10 mouse cellular contexts compared by ENCODE assay signal in genomic region chr16:96996854-96997253, GRCm38 (mm10).
DNase-seq lines count a peak whose midpoint lies in the region; ATAC-seq and TF ChIP-seq lines count a peak whose summit lies in the region.
"Had no signal": no experiment of that assay in that cellular context is flagged by ENCODE, and none has a peak within 500 bp of the region (broad histone marks: within the 10 kb centered on the region; RNA-seq: fewer than 3 reads in every experiment).

No protein-coding gene starts in this region.

- no peak overlapping the region for H3K27ac ChIP-seq in liver, adult 2 months (replicated peaks; ENCODE audit: insufficient read depth, low read depth, low read length)
- H3K27ac ChIP-seq in liver, postnatal 0 days (ENCODE audit: low read depth) = no peak overlapping the region
- H3K27ac ChIP-seq in heart, postnatal 0 days (ENCODE audit: low read depth) = no peak overlapping the region
- H3K27ac ChIP-seq: liver, embryonic 13.5 days had no signal

- peaks cover 2% of the 10 kb centered on the region; the same call in 1 of the 2 replicates for H3K4me1 ChIP-seq in liver, adult 2 months (ENCODE audit: control insufficient read depth, insufficient read depth, low read length)
- H3K4me1 ChIP-seq in liver, postnatal 0 days (ENCODE audit: insufficient read depth) = no peaks in the 10 kb centered on the region
- no peaks in the 10 kb centered on the region for H3K4me1 ChIP-seq in heart, postnatal 0 days (ENCODE audit: control insufficient read depth, insufficient read depth)
- H3K4me1 ChIP-seq: liver, embryonic 13.5 days had no signal

- TF ChIP-seq EP300 in liver, postnatal 0 days (IDR thresholded peaks at IDR 0.05; ENCODE audit: low read depth) = no peak
- no peak for TF ChIP-seq EP300 in heart, postnatal 0 days (IDR thresholded peaks at IDR 0.05; ENCODE audit: low read depth)

- no peak for TF ChIP-seq CTCF in liver, adult 2 months (IDR thresholded peaks at IDR 0.05; ENCODE audit: low read depth, low read length)
- no peak for TF ChIP-seq CTCF in liver, postnatal 0 days (IDR thresholded peaks at IDR 0.05; ENCODE audit: low read depth)
- TF ChIP-seq CTCF in heart, postnatal 0 days (IDR thresholded peaks at IDR 0.05; ENCODE audit: low read depth) = no peak

- H3K4me2 ChIP-seq in liver, postnatal 0 days (ENCODE audit: low read depth, low read length) = no peak overlapping the region
- H3K4me2 ChIP-seq in heart, postnatal 0 days (ENCODE audit: low read depth, low read length) = no peak overlapping the region
- H3K4me2 ChIP-seq: liver, embryonic 13.5 days had no signal

- H3K27me3 ChIP-seq in liver, adult 2 months (ENCODE audit: control insufficient read depth, insufficient read depth, low read length) = no peaks in the 10 kb centered on the region
- no peaks in the 10 kb centered on the region for H3K27me3 ChIP-seq in liver, postnatal 0 days (ENCODE audit: insufficient read depth, low read length)
- H3K27me3 ChIP-seq in heart, postnatal 0 days (ENCODE audit: control insufficient read depth, insufficient read depth, low read length) = no peaks in the 10 kb centered on the region

- ATAC-seq in liver, postnatal 0 days = no peak
- ATAC-seq in heart, postnatal 0 days (ENCODE audit: insufficient read depth, low read depth) = no peak
- ATAC-seq: Patski had no signal

- H3K9ac ChIP-seq in liver, adult 2 months (ENCODE audit: low read depth, low read length) = no peak overlapping the region
- no peak overlapping the region for H3K9ac ChIP-seq in liver, postnatal 0 days (replicated peaks)
- no peak overlapping the region for H3K9ac ChIP-seq in heart, postnatal 0 days (replicated peaks; ENCODE audit: low read depth, low read length)
- H3K9ac ChIP-seq: liver, embryonic 13.5 days had no signal

- TF ChIP-seq POLR2A in liver, adult 2 months (IDR thresholded peaks at IDR 0.05; ENCODE audit: extremely low read depth, insufficient read depth, low read length) = no peak

- no peaks in the 10 kb centered on the region for H3K9me3 ChIP-seq in liver, postnatal 0 days (ENCODE audit: low read length)
- no peaks in the 10 kb centered on the region for H3K9me3 ChIP-seq in heart, postnatal 0 days (replicated peaks; ENCODE audit: control insufficient read depth, low read length)
- H3K9me3 ChIP-seq: liver, embryonic 13.5 days had no signal

- DNase-seq in liver, adult 2 months (ENCODE audit: extremely low read depth, low read depth, low spot score) = peak; percentile 81
- DNase-seq in liver, postnatal 0 days = no peak
- peak; percentile 65 for DNase-seq in cerebellum, adult 8-10 months
- peak; percentile 11 for DNase-seq in heart, postnatal 0 days (ENCODE audit: low spot score)
- DNase-seq in left cerebral cortex, adult 18-20 months (ENCODE audit: low spot score in 2 of 2) = peak; percentile 57 to 62
- peak; percentile 59 for DNase-seq in right cerebral cortex, adult 18-20 months
- no peak for DNase-seq in embryo, embryonic 11 days
- no peak for DNase-seq in thymus, postnatal 4 days
- DNase-seq: liver, embryonic 13.5 days had no signal

- H3K79me2 ChIP-seq in liver, adult 2 months (ENCODE audit: control insufficient read depth, insufficient read depth, low read length) = no peaks in the 10 kb centered on the region

- H3K4me3 ChIP-seq in liver, adult 2 months (ENCODE audit: insufficient read depth, low read depth, low read length) = no peak overlapping the region
- no peak overlapping the region for H3K4me3 ChIP-seq in liver, postnatal 0 days (ENCODE audit: low read depth, low read length)
- H3K4me3 ChIP-seq in heart, postnatal 0 days (ENCODE audit: low read depth, low read length) = no peak overlapping the region
- H3K4me3 ChIP-seq: liver, embryonic 13.5 days had no signal

- 50% methylated on average over 3 of the region's 3 CpGs for WGBS in liver, adult 2 months
- WGBS in liver, postnatal 0 days (ENCODE audit: insufficient replicate concordance) = 53% methylated on average over 3 of the region's 3 CpGs
- 55% methylated on average over 3 of the region's 3 CpGs for WGBS in heart, postnatal 0 days

- no peaks in the 10 kb centered on the region for H3K36me3 ChIP-seq in liver, adult 2 months (ENCODE audit: control insufficient read depth, insufficient read depth, low read length)
- H3K36me3 ChIP-seq in liver, postnatal 0 days (replicated peaks; ENCODE audit: insufficient read depth, low read length) = no peaks in the 10 kb centered on the region
- H3K36me3 ChIP-seq in heart, postnatal 0 days (replicated peaks; ENCODE audit: control insufficient read depth, insufficient read depth, low read length) = no peaks in the 10 kb centered on the region
- H3K36me3 ChIP-seq: liver, embryonic 13.5 days had no signal

Comparison
In these comparisons a context has a peak if more than half of its experiments do, and no peak if none do; other contexts are left out.
1. DNase-seq: peak in liver, adult 2 months (single experiment), cerebellum, adult 8-10 months (single experiment), heart, postnatal 0 days (single experiment), left cerebral cortex, adult 18-20 months (2 of 2) and right cerebral cortex, adult 18-20 months (single experiment); none in liver, postnatal 0 days (single experiment), embryo, embryonic 11 days (single experiment) and thymus, postnatal 4 days (single experiment).